Mouse (Mus musculus): ENCODE measurements around the gene Otoa. TPM values are rescaled to one million over a fixed set of nuclear protein-coding genes. Genes with fewer than 3 reads are reported as not detected.

Gene Otoa
- polyA plus RNA-seq, 3 experiments from 2014 or later = not detected

- no peak for ATAC-seq
Measured at GRCm38 (mm10) chr7:121082949-121083513, 1.6 kb downstream of the Otoa start.

GRCm38 (mm10) chr7:121084840-121085453, 3.5 kb downstream of the Otoa start:
- ATAC-seq = no peak

GRCm38 (mm10) chr7:121085500-121085899, 4.0 kb downstream of the Otoa start:
- ATAC-seq = no peak

GRCm38 (mm10) chr7:121088745-121089144, 7.3 kb downstream of the Otoa start:
- ATAC-seq = no peak

DNA sequence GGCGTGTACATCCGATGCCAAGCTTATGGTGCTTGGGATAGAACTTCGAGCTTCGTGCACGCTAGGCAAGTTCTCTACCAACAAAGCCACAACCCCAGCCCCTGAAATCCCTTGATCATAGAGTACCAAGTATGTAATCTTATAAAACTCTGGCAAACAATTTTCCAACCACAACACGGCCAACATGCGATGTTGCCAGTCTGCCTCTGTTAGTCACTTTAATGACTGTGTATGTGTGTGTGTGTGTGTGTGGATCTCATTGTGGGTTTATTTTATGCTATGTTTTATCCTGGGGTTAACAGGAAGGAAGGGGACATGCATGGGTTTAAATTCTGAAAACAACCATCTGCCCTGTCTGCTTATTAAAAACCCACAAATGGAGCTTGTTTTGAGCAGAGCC, 9.3 kb downstream of the Otoa start:
- ATAC-seq = no peak

DNA sequence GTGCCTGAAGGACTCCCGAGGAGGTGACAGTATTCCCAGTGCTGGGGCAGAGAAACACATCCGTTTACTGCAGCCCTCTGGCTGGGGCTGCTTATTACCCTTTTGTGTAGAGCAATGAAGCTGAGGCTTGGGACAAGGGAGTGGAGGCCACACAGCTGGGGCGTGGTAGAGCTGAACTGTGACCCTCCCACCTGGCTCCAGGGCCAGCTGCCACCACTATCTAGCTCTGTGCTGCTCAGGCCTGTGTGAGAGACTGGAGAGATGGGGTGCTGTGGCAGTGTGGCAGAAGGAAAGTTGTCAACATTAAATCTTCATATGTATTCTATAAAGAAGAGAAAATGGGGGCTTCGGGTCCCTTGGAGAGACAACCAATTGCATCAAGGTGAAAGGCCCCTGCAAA, 11.6 kb downstream of the Otoa start:
- no peak for ATAC-seq

GRCm38 (mm10) chr7:121098614-121099389, 17.4 kb downstream of the Otoa start:
- ATAC-seq = no peak

DNA sequence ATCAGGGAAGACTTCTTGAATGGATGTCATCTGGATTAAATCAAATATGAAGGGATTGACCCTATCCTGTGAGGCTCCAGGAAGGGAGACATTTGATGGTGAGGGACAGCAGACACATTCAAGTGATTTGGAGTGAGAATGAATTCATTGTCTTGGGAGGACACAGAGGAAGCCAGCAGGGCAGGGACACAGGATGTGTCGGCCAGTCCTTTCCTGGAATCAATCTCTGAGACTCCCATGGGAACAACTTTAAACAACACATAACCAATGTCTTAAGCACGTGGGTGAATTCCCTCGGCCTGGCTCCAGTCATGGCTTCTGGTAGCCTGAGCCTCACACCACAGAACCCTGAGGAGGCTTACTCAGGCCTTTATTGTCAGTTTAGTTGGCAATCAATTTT, 26.4 kb downstream of the Otoa start:
- ATAC-seq = no peak

- ATAC-seq = no peak
Measured at GRCm38 (mm10) chr7:121111321-121111720, 29.9 kb downstream of the Otoa start.

GRCm38 (mm10) chr7:121111762-121112161, 30.3 kb downstream of the Otoa start:
- no peak for ATAC-seq

DNA sequence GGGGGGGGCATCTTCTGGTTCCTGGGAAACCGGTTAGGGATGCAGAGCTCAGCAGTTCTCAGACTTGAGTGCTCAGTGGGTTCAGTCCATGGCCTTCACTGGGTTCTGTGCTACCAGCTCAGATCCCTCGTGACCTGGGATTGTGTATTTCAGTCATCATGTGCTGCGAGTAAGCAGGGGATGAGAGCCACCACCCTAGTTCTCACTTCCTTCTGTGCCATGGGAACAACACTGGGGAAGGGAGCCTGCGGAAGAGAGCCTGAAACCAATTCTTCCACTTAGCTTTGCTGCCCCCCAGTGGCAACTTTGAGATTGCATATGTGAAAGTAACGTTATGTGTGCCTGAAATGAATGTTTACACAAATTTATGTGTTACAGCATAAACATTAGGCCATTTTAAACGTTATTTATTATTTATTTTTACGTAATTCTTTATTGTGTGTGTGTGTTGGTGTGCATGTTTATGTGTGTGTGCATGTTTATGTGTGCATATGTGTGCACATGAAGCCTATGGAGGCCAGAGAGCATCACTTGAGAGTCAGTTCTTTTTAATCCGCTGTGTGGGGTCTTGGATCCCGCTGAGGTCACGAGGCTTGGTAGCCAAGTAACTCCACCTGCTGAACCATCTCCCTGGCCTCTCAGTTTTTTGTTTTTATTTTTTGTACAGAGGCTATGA, 38.8 kb downstream of the Otoa start:
- peak; percentile 35 for ATAC-seq

DNA sequence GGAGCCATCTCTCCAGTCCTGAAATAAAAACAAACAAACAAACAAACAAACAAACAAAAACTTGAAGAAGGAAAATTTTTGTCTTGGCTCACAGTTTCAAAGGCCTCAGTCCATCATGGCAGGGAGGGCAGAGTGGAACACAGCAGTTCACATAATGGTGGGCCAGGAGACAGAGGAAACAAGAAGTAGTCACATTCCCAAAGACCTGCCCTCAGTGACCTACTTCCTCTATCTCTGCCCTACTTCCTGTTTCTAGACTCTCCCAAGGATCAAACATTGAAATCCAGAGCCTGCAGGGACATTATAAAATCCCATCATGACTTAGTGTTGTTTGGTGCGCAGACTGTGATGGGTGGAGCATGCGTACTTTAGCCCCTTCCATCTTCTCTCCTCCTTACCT, 49.4 kb downstream of the Otoa start:
- no peak for ATAC-seq

DNA sequence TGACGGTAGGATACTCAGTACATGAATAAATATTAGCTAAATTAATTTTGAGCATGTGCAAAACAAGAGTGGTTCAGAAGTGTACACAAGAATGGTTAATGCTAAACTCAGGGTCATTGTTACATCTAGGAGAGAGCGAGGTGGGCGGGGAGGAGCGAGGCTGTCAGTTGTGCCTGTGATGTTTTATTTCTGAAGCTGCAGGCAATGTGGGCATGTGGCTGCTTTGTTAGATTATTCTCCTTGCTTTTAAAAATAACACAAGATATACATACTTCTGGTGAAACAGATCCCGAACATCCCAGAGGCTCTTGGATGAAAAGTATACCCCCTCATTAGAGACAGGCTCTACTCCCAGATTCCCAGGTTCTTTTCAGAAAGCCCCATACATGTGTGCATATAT, 59.8 kb downstream of the Otoa start:
- ATAC-seq = no peak

GRCm38 (mm10) chr7:121150662-121151061, 69.2 kb downstream of the Otoa start:
- no peak for ATAC-seq

GRCm38 (mm10) chr7:121152186-121152585, 70.7 kb downstream of the Otoa start:
- ATAC-seq = no peak

DNA sequence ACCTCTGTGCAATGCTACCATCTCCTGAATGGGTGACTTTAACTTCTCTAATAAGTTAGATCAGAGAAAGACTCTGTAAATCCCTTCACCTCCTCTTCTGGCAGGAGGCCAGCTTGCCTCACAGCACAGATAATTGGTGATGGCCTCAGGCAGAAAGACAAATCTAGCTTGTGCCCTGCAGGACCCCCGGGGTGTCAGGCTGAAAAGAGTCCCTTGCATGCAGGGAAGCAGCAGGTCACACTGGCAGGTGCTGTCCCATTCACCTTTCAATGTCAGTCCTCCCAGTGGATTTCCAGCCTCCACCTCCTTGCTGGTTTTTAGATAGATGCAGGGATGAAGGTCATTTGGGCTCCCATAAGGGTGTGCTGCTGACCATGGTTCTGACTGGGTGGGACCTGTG, 84.2 kb downstream of the Otoa start:
- no peak for ATAC-seq

DNA sequence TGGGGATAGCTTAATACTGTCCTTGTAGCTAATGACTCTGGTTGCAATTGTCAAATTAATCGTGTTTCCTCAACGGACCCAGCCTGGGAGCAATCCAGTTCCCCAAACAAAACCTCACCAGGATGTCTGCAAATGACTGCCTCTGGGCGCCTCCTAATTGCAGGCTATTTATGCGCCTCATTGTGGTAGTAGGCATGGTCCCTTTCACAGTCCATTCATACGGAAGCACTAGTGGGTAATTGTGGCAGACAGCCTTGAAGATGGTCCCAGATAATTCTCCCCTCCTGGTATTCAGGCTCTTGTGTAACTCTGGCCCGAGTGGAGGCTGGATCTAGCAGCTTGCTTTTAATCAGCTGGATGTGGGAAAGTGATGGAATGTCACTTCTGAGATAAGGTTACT, 90.4 kb downstream of the Otoa start:
- ATAC-seq = no peak

GRCm38 (mm10) chr7:121187201-121187786, 105.8 kb downstream of the Otoa start:
- ATAC-seq = no peak

- ATAC-seq = no peak
Measured at GRCm38 (mm10) chr7:121188976-121189375, 107.5 kb downstream of the Otoa start.

DNA sequence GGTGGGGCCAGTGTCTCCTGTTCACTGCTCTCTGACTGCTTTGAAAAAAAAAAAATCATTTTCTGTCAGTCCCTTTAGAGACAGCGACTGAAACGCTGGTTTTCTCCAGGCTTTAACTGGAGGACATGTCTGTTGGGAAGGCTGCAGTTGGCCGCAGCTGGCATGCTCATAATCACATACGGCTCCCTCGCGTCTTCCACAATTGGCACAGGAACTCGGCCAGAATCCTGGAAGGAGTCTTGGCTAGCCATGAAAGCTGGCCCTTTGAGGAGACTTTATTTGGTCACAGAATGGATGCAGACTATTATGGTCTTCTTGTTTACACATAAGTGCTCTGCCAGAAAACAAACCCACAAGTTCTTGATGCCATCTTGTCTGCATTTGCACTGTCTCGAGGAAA, 117.5 kb downstream of the Otoa start:
- no peak for ATAC-seq

- no peak for ATAC-seq
Measured at GRCm38 (mm10) chr7:121211804-121212203, 130.4 kb downstream of the Otoa start.

Measured in inflammation-experienced regulatory T-cells, adult 6 months (primary cell).